Mouse (Mus musculus) frontal cortex, postnatal 14 days (tissue): ENCODE data around the gene Foxp1.

ENCODE experiments used
- DNase-seq, 2 experiments: peaks; one replicate each; pipeline ENCODE4 v3.0.0; 2022; ENCODE audit warnings: low spot score in 2 of 2

The Foxp1 gene

DNA sequence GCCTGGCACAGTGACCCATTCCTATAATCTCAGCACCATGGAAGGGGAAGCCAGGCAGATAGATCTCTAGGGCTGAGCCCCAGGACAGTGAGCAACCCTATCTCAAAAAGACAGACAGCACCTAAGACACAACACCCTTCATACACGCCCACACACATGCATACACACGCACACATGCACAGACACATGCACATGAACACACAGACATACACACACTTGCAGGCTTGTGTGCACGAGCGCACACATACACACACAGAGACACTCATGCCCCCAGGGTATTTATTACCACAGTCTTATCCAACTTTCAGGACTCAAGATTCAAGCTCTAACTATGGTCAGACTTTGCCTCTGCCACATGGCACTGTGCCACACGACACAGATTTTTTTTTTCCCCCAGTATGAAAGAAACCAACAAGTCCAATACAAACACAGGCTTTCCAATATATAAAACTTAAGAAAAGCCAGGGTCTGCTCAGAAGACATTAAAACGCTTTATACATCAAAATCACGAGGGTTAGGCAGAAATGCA lies 38.3 kb downstream of the Foxp1 start:
- no peak for DNase-seq

DNA sequence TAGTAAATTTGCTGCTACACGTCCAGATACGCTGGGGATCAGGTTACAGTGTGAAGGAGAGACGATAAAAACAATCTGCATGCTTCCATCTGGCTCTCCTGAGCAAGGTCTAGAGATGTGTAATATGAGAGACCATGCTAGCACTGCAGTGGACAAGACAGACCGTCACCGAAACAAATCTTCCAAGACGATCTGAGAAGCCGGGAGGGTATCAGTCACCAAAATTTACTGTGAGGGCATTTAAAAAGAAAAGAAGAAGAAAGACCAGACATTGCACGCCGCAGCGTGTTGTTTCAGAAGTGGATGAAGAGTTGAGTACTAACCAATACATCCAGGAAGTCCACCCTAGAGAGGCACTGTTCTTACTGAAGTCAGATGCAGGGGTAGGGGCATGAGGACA lies 39.0 kb downstream of the Foxp1 start:
- no peak for DNase-seq

GRCm38 (mm10) chr6:99481568-99481967 lies 41.0 kb downstream of the Foxp1 start:
- no peak for DNase-seq

GRCm38 (mm10) chr6:99478873-99479650 lies 43.5 kb downstream of the Foxp1 start:
- DNase-seq, result no peak

DNA sequence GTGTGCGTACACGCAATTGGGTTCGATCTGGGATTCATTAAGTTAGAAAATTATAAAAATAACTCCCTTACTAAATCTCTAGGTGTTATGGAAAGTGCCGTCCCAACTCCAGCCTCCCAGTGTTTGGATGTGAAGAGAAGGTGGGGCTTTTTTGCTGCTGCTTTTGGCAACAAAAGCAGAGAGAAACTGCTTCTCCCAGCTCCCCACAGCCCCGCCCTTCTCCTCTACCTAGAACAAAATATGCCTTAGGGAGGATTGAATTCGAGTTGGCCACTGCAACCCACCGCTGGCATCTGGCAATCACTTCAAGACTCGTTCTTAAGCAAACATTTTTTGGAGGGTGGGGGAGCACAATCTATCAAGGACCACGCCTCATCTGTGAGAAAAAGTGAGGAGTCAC lies 47.5 kb downstream of the Foxp1 start:
- no peak for DNase-seq

DNA sequence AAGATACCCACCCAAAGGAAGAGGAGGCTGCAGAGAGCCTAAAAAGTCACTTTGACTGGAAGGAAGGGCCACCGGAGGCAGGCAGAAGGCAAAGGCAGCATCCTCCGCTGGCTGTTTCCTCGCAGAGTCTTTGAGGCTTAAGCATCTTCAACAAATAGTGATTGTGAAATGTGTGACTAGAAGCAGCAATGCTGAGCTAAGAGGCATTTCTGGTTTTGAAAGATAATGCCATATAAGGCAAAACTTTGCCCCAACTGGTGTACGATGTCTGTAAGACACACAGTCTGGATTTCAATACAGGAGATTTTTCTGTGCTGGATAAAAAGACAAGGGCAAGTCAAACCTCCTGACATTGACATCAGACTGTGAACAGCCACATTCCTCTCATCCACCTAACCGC lies 51.6 kb downstream of the Foxp1 start:
- DNase-seq, result no peak

GRCm38 (mm10) chr6:99469134-99469834 lies 53.2 kb downstream of the Foxp1 start:
- no peak for DNase-seq

DNA sequence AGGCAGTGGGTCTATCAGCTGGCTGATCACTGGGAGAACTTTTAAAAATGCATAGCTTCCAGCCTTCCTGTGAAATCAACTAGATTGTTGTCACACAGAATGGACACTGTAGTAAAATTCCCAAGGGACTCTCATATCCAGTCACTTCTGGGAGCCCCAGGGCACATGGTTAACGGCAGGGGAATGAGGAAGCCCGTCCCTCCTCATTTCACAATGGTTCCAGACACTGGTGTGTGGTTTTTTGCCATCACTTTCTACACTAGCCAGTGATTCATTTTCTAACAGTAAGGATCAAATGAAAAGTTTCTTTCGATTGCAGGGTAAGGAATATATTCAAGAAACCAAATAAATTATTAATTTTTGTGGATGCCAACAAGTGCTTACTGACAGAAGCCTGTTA lies 54.7 kb downstream of the Foxp1 start:
- no peak for DNase-seq

DNA sequence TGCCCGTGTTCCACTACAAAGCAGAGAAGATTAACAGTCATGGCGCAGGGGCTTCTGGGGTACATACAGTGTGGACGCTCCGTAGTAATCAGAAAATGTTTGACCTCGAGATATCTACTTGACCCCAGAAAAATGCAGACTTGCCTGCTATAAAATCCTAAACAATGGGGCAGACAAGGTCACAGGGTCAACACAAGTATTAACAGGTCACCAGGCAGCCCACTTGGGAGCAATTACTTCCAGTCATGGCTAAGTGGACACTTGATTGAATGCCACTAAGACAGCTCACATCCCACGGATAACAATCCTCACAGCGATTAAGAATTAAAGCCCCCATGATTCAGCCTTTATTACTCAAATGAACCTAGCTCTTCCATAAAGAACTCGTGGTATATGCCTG lies 55.4 kb downstream of the Foxp1 start:
- DNase-seq, result no peak

- DNase-seq, result no peak
Observed at GRCm38 (mm10) chr6:99466354-99466753, 56.2 kb downstream of the Foxp1 start.

- no peak for DNase-seq
Observed at GRCm38 (mm10) chr6:99464449-99464848, 58.1 kb downstream of the Foxp1 start.

DNA sequence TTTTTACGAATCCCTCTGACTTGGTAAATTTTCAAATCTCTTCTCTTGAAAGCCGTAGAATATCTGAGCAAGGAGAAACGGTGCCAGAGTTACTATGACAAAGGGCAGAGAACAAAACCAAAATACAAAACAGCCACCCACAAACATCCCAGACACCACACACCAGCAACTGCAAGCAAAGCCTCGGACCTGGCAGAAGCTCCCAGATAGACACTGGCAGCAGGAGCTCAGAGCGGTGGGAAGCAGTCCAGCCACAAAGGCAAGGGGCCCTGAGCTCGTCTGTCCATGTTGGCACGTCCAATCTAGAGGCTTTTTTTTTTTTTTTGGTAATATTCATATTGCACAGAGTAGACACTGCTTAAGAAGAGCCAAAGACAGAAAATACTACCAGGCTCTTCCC lies 58.6 kb downstream of the Foxp1 start:
- no peak for DNase-seq

DNA sequence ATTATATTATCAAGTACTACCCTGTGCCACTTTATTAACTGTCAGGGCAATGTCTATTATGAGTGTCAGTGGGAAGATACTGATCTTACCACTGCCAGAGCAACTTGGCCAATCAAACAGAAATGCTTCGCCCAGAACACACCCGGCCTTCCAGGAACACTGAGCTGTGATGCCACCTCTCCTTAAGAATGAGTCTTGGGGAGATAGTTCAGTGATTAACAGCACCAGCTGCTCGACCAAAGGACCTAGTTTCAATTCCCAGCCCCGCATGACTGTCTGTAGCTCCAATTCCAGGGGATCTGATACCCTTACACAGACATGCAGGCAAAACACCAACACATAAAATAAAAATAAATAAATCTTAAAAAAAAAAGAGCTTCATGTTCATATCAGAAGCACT lies 63.7 kb downstream of the Foxp1 start:
- DNase-seq, result no peak

- no peak for DNase-seq
Observed at GRCm38 (mm10) chr6:99453763-99454520, 68.6 kb downstream of the Foxp1 start.

DNA sequence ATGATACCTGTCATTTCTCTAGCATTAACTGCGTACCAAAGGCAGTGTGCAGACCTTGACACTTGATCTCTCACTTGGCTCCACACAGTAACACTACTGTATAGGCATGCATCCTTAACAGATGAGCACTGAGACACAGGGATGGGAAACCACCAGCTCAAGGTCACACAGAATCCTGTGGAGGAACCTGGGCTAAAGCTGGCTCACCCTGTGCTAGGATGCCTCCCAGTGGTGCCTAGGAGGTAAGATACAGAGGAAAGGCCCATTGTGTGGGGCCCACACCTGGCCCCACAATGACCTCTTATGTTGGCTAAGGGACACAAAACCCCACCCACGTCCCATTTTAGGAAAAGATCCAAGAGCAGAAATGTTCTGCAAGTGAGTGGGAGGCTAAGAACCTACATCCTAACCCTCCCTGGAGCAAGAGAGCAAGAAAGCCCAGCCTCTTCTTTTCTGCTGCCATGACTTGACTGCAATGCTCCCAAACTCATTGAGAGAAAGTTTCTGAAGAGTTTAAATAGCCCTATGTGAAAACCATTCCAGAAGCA lies 69.8 kb downstream of the Foxp1 start:
- DNase-seq, result no peak

DNA sequence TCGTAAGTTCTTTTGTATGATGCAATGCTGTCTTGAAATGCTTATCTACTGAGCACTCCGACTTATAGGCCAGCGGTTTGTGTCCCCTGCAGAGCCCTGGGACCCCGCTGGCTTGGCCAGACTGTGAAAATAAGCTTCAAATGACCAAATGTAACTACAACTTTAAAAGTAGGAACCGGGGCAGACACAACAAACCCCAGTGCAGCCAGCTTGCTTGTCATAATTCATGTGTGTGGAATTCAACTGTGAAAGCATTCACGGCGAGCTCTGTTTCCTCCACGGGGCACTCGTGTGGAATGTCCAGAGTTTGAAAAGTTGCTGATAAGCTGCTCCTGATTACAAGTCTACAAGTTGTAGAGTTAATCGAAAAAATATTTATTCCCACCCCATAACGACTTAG lies 71.0 kb downstream of the Foxp1 start:
- DNase-seq, result no peak

GRCm38 (mm10) chr6:99447447-99447846 lies 75.1 kb downstream of the Foxp1 start:
- DNase-seq, result no peak

- DNase-seq, result no peak
Observed at GRCm38 (mm10) chr6:99446801-99447415, 75.6 kb downstream of the Foxp1 start.

GRCm38 (mm10) chr6:99443460-99443859 lies 79.1 kb downstream of the Foxp1 start:
- DNase-seq, result no peak

DNA sequence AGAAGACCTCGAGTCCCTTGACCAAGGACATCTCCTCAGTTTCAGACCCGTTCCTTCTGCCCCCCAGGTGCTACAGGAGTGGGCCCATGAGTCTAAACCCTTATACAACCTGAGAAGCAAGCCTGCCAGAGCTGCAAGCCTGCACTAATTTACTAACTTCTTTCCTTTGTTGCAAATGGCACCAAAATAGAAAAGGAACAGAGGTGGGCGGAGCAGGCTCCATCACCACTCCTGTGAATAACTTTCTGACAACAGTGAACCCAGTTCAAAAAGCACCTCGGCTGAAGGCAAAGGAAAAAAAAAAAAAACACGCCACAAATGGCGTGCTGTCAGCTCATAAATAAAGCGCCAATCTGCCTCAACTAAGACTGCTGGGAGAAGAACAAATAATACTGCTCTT lies 81.4 kb downstream of the Foxp1 start:
- DNase-seq, result no peak

DNA sequence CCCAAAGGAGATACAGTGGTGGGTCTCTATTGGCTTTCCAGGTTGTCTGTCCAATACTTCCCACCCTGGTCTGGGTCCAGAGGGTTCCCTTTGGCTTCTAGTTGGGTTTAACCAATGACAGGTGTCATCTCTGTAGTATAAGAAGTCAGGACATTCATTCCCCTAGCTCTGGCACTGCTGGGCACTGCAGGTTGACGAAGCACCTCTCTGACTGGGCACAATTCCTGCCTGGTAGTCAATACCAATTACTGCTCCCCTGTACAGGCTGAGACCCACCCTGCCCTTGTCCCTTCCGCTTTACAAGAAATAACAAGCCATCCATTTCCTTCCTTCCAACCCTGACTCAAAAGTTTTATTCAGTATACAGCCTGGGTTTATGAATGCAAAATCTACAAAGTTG lies 81.9 kb downstream of the Foxp1 start:
- no peak for DNase-seq

- DNase-seq, result no peak
Observed at GRCm38 (mm10) chr6:99439878-99440361, 82.6 kb downstream of the Foxp1 start.
